Mouse (Mus musculus) layer of hippocampus, postnatal 25 days (tissue): ENCODE results near the gene Kcna6. TPM values are rescaled to one million over a fixed set of nuclear protein-coding genes. Genes with fewer than 3 reads are reported as not detected.

Experiments
- DNase-seq, 2 experiments: peaks; one replicate each; pipeline ENCODE4 v3.0.0; 2022; ENCODE audit warnings: mixed read lengths in 2 of 2, low spot score in 1 of 2; ENCODE audit errors: extremely low spot score in 1 of 2
- total RNA-seq, 2 experiments: library from RNA; stranded (reverse); gene quantifications; 2 replicates each; pipeline ENCODE4 v1.2.3; 2021

The Kcna6 gene
- 10 to 100 TPM; 48.6 to 51.2 TPM for total RNA-seq

GRCm38 (mm10) chr6:126740211-126741142 lies at the start of gene Kcna6:
Kcna6 (minus strand) TSS chr6:126740674.
- DNase-seq = peak; percentile 27 to 46

GRCm38 (mm10) chr6:126788863-126789262 lies 48.4 kb upstream of the Kcna6 start:
- no peak for DNase-seq

- no peak for DNase-seq
Observed at GRCm38 (mm10) chr6:126784206-126784605, 43.7 kb upstream of the Kcna6 start.

GRCm38 (mm10) chr6:126783651-126784066 lies 43.2 kb upstream of the Kcna6 start:
- no peak for DNase-seq

- DNase-seq = no peak
Observed at GRCm38 (mm10) chr6:126783056-126783455, 42.6 kb upstream of the Kcna6 start.

GRCm38 (mm10) chr6:126777889-126778288 lies 37.4 kb upstream of the Kcna6 start:
- DNase-seq = no peak

- DNase-seq = no peak
Observed at GRCm38 (mm10) chr6:126773873-126774272, 33.4 kb upstream of the Kcna6 start.

GRCm38 (mm10) chr6:126772326-126772725 lies 31.9 kb upstream of the Kcna6 start:
- DNase-seq = peak in 1 of 2 experiments; percentile 54

- DNase-seq = no peak
Observed at GRCm38 (mm10) chr6:126770146-126770731, 29.8 kb upstream of the Kcna6 start.

- DNase-seq = no peak
Observed at GRCm38 (mm10) chr6:126768957-126769665, 28.6 kb upstream of the Kcna6 start.

- no peak for DNase-seq
Observed at GRCm38 (mm10) chr6:126767610-126768532, 27.4 kb upstream of the Kcna6 start.

- DNase-seq = no peak
Observed at GRCm38 (mm10) chr6:126766552-126766951, 26.1 kb upstream of the Kcna6 start.

- DNase-seq = no peak
Observed at GRCm38 (mm10) chr6:126764563-126765091, 24.2 kb upstream of the Kcna6 start.

GRCm38 (mm10) chr6:126761362-126761761 lies 20.9 kb upstream of the Kcna6 start:
- no peak for DNase-seq

- no peak for DNase-seq
Observed at GRCm38 (mm10) chr6:126755729-126756411, 15.4 kb upstream of the Kcna6 start.

- DNase-seq = no peak
Observed at GRCm38 (mm10) chr6:126752520-126752919, 12.0 kb upstream of the Kcna6 start.

GRCm38 (mm10) chr6:126745888-126746287 lies 5.4 kb upstream of the Kcna6 start:
- DNase-seq = no peak

- no peak for DNase-seq
Observed at GRCm38 (mm10) chr6:126742610-126743009, 2.1 kb upstream of the Kcna6 start.
